Mouse (Mus musculus): ENCODE measurements around the gene Piwil4. TPM values are rescaled to one million over a fixed set of nuclear protein-coding genes. Genes with fewer than 3 reads are reported as not detected.

Piwil4 gene
- 1.0 and 1.2 TPM in 2 replicates for polyA plus RNA-seq (2015; fragmentation: Nextera tagmentation; extraction: Ambion mirVana)

- no peak for DNase-seq (ENCODE audit: low spot score)
Observed at GRCm38 (mm10) chr9:14740151-14740924, at the start of gene Piwil4. TSS of gene Piwil4 (minus strand) at chr9:14740733.

GRCm38 (mm10) chr9:14787356-14787755 is 46.8 kb upstream of the Piwil4 start:
- DNase-seq (ENCODE audit: low spot score), result no peak

DNA sequence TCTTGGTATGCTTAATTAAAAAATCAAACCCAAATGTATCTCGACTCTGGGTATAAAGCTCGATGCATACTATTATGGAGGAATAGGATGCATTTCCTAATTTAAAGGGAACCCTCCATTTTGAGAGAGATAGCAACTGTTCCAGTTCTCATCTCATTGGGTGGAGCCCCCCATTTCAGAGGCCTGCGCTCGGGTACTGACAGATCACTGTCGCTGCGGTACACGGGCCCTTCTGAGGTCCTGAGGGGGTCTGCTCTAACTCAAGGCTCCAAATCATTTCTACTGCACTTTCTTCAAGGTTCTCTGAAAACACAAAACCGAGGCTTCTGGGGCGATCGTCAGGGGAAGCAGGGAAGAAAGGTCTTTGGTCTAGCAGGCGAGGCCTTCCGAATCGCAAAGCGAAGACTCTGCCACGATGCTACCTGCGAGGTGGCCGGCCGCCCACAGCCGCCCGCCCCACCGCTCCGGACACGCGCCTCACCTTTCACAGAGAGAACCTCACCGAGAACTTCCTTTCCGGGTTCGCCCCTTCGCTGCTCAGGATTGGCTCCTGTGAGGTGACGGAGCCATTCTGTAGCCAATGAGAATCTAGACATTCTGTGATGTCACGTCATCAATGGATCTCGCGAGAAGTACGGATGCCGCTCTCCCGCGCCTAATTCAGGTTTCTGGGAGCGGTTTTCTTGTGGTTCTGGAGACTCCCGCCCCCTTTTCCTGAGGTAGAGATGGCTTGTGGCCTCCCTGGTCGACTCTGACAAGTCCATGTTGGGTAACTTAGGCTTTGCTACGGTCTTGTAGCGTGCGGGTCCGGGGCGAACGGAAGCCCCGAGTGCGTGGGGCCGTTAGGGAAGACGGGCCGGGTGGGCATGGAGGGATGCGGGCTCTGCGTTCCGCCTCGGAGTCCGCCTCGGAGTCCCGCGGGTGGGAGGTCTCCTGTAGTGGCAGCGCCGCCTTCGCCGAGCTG is 43.8 kb upstream of the Piwil4 start, which contains the start of the genes Mre11a and Ankrd49:
Gene Mre11a (plus strand): TSS at position 616 of the 964 bp plus-strand sequence.
Gene Ankrd49 (minus strand): TSS at position 818 of the 964 bp plus-strand sequence.
- DNase-seq (ENCODE audit: low spot score), result peak; percentile 97

DNA sequence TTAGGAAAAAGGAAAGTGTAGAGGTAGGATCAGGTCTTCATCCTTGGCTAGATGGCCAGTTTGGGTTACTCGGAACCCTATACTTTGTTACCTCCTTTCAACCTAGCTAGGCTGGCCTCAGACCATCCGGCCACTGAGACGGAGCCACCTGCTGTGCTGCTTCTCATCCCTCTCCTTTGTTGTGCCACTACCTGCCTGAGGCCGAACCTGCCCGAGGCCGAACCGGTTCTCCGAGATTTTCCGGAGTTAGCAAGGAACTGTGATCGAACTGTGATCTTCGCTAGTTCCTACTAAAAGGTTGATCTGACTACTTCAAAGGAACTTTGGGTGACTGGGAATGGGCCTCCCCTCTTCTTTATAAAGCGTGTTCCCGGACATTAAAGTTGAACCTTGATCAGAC is 37.8 kb upstream of the Piwil4 start:
- no peak for DNase-seq (ENCODE audit: low spot score)

- DNase-seq (ENCODE audit: low spot score), result no peak
Observed at GRCm38 (mm10) chr9:14773813-14774212, 33.3 kb upstream of the Piwil4 start.

DNA sequence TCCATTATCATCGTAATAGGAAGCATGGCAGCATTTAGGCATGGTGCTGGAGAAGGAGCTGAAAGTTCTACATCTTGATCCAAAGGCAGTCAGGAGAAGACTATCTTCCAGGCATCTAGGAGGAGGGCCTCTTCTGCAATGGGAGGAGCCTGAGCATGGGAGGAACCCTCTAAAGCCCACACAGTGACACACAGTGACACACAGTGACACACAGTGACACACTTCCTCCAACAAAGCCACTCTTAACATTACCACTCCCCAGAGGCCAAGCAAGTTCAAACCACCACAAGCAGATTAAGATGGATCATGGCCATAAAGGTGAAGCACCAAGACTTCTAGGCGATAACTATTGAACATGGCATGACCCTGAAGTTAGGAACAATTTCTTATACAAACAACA is 31.5 kb upstream of the Piwil4 start:
- DNase-seq (ENCODE audit: low spot score), result no peak

- no peak for DNase-seq (ENCODE audit: low spot score)
Observed at GRCm38 (mm10) chr9:14770803-14771471, 30.4 kb upstream of the Piwil4 start, which contains the start of gene 1700012B09Rik. TSS of gene 1700012B09Rik (minus strand) at chr9:14771030.

DNA sequence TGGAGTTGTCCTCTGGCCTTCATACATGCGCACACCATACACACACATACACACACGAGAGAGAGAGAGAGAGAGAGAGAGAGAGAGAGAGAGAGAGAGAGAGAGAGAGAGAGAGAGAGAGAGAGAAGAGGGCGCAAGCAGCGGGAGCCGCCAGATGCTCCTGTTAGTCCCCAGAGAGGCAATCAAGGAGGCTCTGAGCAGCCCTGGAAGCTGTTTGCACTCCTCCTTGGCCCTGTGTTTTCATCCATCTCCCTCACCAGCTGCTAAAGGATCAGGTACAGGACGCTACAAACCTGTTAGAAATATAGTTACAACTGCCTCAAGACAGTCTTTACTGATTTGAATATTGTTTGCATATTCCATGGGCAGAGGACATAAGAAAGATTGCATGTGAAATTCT is 29.3 kb upstream of the Piwil4 start:
- no peak for DNase-seq (ENCODE audit: low spot score)

DNA sequence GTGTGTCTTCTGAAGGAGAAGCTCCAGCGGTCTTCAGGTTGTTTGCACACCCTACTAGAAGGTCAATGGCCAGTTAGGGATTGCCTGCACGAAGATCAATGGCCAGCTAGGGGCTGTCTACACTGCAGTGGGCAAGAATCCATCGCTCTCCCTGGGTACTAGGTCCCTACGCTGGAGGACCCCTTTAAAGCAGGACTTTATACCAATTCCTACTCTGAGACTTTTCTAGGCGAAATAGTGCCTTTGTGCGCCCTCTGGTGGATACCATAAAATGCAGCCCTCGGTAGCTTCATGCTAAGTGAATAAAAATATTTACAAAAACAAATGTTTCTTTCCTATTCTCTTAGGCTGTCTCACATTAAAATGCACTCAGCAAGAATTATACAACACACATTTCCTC is 24.2 kb upstream of the Piwil4 start:
- peak; percentile 48 for DNase-seq (ENCODE audit: low spot score)

GRCm38 (mm10) chr9:14759261-14759660 is 18.7 kb upstream of the Piwil4 start:
- no peak for DNase-seq (ENCODE audit: low spot score)

DNA sequence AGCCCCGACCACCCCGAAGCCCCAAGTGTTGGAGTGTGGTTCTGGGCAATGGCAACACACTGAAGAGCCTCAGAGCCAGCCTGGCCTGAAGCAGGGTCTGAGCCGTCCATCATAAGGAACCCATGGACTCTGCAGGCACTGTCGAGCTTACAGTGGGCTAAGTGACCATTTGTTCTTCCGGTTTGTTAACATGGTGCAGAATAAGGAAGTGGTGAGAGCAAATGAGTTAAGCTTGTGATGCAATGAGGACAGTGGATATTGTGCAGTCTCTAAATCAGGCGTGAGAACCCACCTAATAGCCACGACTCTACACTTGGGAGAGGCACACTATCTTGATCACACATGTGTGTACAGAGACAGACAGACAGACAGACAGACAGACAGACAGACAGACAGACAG is 18.1 kb upstream of the Piwil4 start:
- DNase-seq (ENCODE audit: low spot score), result no peak

- no peak for DNase-seq (ENCODE audit: low spot score)
Observed at GRCm38 (mm10) chr9:14754469-14754868, 13.9 kb upstream of the Piwil4 start.

DNA sequence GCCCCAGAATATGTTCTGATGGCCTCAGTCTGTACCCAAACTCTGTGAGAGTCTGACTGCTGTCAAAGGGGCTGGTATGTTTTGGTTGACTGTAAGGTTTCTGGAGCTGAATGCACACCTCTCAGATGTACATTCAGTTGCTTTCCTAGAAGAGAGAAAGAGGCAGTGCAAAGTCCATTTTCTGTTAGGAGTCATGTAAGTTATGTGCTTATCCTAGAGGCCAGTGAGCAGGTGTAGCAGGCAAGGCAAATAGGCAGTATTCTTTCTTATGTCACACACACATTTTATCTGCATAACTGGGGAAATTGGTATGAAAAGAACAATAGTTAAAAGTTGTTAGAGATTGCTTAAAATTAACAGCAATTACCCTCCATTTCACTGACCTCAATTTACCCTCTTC is 13.4 kb upstream of the Piwil4 start:
- no peak for DNase-seq (ENCODE audit: low spot score)

DNA sequence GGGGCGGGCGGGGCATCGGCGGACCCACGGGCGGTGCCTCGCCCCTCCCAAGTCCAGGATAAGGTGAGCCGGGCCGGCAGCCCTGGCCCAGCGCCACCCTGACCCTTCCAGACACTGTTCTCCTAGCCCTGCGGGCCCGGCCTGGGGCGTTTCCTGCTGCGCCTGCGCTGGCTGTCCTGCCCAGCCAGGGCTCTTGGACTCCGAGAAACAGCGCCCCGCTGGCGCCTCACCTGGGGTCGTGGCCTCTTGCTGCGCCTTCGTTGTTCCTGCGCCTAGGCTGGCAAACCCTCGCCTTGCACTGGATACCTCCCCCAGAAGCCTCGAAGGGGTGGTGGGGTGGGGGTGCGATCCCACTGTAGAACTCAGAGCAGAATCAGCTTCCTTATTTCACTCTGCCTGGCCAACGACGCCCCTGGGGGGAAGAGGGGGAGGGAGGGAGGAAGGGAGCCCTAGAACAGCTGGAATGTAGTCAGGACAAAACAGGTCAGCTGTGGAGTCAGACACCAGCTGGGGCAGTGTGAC is 11.5 kb upstream of the Piwil4 start, which contains the start of gene Fut4:
Gene Fut4 (minus strand): TSS at position 393 of the 522 bp plus-strand sequence.
- DNase-seq (ENCODE audit: low spot score), result peak; percentile 36

DNA sequence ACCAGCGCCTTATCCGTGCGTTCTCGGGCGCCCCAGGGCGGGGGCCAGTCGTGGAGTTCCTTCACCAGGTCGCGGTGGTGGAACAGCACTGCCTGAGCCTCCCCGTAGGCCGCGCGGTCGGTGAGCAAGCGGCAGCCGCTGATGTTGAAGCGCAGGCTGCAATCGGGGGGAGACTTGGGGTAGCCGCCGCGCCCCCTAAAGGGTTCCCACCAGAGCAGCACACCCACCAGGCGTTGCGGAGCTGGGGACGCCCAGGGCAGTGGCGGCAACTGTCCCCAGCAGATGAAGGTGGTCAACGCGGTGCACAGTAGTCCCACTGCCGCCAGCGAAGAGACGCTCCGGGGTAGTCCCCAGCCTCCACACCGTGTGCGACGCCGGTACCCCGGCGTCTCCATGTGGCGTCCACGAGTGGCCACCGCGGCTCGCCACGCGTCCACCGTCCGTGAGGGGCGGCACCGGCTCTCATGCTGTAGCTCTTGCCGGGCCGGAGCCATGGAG is 11.0 kb upstream of the Piwil4 start:
- DNase-seq (ENCODE audit: low spot score), result peak; percentile 25

DNA sequence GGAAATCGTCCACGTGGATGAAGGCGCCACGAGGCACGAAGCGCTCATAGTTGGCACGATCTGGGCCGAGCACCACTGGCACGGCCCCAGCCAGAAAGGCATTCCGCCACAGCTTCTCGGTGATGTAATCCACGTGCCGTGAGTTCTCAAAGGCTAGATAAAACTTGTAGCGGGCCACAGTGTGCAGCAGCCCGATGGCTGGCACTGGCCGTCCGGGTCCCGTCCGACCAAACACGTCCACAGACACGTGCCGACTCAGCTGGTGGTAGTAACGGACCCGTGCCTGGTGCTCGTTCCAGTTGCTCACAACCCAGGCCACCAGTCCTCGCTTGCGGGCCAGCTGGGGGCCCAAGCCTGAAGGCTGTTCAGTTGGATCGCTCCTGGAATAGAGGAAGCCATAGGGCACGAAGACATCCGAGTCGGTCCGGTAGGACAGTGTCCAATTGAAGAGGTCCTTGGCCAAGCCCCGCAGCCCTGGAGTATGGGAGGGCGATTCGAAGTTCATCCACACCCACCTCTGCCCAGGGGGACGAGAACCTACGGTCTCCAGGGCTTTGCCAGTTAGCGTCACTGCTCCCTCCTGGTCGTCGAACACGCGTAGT is 10.5 kb upstream of the Piwil4 start:
- DNase-seq (ENCODE audit: low spot score), result no peak

GRCm38 (mm10) chr9:14739498-14740150 is 909 bp downstream of the Piwil4 start:
- no peak for DNase-seq (ENCODE audit: low spot score)

- no peak for DNase-seq (ENCODE audit: low spot score)
Observed at GRCm38 (mm10) chr9:14730941-14731541, 9.5 kb downstream of the Piwil4 start.

DNA sequence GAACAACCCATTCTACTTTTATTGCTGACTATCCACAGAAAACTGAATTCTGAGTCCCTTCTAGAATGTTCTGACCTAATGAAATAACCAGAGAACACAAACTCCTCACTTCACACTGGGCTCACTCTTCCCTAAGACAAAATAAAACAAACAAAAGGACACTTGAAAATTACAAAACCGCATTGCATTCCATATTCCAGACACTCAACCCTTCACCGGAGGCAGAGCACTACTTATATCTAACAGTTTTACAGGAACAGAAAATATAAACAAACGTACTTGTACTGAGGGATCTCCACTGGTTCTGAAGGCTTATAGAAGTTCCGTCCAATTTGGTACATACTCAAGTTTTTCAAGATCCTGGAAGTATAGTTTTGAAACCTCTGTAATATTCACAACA is 12.2 kb downstream of the Piwil4 start:
- no peak for DNase-seq (ENCODE audit: low spot score)
